Mouse (Mus musculus) c-Kit-positive CD71-positive TER-119-positive erythroid progenitor cells, embryonic 14.5 days (primary cell): Measurements from ENCODE around the gene Atpaf2.
A peak's percentile ranks its signal among the peaks of the same experiment; 100 is the strongest.
"Not testable (repeated sequence)": the region's sequence is repeated elsewhere in the genome, so short reads cannot be mapped to it uniquely, and the experiment has no call there.

Experiments used
- DNase-seq: peaks from one replicate; pipeline ENCODE4 v3.0.0-alpha.2; 2013; ENCODE audit warnings: low spot score

The Atpaf2 gene

DNA sequence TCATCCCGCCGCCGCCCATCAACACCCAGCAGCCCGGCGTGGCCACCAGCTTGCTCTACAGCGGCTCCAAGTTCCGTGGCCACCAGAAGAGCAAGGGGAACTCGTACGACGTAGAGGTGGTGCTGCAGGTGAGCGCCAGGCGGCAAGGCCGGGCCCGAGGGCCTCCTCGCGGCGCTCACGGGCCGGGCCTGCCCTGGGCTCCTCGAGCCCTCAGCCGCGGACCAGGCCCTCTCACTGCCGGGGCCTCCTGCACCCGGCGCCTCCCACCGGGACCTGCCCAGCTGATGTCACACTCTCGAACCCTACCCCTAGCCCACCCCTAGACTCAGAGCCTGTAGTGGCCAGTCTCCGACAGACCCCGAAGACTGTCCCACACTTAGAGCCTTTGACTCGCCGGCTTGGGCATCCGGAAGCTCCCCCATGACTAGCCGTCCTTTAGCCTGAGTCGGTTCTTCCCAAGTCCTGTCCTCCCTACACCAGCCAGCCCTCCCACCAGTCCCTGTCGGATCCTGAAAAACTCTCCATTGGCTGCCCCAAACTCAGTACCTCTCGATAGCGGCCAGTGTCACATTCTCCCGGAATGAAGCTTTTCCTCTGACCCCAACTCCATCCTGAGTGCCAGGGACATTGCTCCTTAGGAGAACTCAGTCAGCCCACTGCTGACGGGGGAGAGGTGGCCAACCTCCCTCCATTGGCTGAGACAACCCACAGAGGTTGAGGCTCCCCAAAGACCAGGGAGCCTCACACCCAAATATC is at the start of gene Atpaf2:
Gene Atpaf2 (minus strand): TSS at position 741 of the 756 bp plus-strand sequence.
- DNase-seq: peak; percentile 44

DNA sequence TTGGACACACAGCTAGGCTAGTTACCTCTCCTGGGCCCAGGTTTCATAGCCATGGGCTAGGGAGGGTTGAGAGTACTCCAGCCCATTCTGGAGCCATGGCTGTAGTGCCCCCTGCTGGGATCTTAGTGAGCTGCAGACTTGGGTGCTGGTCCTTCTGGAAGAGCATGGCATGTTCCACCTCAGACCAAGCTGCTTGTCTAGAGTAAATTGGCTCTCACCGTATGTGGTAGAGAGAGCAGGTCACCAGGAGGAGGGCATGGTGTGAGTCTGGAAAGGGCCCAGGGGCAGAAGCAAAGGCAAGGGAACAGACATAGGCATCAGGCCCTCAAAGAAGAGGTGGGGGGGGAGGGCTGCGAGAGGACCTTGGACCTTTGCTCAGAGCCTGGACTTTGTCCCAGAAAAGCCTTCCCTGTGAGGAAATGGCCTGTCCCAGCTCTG is 47.7 kb upstream of the Atpaf2 start:
- DNase-seq: peak; percentile 54

DNA sequence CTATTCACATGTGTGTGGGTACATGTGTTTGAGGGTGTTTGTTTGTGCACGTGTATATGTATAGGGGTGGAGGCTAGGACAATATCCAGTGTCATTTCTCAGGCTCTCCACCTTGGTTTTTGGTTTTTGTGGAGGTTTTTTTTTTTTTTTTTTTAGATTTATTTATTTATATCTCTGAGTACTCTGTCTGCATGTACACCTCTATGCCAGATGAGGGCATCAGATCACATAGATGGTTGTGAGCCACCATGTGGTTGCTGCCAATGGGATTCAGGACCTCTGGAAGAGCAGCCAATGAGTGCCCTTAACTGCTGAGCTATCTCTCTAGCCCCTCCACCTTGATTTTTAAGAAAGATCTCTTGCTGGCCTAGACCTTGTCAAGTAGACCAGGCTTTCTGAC is 39.7 kb upstream of the Atpaf2 start:
- DNase-seq: no peak

- peak; percentile 21 for DNase-seq
Measured at GRCm38 (mm10) chr11:60454745-60455087, 36.5 kb upstream of the Atpaf2 start.

DNA sequence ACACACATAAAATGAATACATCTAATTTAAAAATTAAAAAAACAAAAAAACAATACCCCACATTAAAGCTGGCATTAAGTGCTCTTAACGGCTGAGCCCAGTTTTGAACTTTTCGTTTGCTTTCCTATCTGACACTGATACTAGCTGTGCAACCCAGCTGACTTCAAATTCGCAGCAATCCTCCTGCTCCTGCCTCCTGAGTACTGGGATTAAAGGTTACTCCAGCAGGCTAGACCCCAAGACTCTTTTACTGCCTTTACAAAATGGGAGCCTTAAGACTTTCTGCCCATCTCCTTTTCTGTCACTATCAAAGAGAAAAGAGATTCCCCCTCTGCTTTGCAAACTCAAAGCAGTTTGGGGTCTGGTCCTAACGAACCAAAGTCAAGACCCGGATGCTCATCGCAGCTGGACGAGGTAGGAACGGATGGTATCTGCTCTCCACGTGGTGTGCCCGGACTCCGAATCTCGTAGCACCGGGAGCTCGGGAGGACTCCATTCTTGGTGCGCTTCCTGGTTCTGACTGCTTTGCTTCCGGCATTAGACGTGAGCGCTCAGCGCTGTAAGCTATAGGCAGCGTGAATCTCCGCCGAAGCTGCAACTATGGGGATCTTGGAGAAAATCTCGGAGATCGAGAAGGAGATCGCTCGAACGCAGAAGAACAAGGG is 36.0 kb upstream of the Atpaf2 start, which contains the start of gene Drg2:
Gene Drg2 (plus strand): TSS at position 512 of the 665 bp plus-strand sequence.
- DNase-seq: peak; percentile 80

GRCm38 (mm10) chr11:60444007-60444406 is 25.8 kb upstream of the Atpaf2 start:
- DNase-seq: no peak

DNA sequence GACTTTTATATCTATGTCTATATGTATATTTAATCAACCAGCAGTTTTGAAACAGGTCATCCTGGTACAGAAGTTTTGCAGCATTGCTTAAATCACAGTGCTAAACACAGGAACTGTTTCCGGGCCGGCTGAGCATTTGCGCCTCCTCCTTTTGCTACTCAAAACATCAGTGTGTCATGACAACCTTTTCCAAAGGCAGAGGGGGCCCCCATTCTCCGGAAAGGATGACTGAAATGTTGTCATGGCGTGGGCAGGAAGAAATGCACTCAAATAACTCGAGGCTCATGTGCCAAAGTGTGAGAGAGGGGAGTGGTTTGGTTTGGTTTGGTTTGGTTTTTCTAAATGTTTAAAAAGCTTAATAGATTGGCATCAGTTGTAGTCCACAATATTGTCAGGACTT is 24.6 kb upstream of the Atpaf2 start:
- no peak for DNase-seq

GRCm38 (mm10) chr11:60440176-60440575 is 21.9 kb upstream of the Atpaf2 start:
- no peak for DNase-seq

DNA sequence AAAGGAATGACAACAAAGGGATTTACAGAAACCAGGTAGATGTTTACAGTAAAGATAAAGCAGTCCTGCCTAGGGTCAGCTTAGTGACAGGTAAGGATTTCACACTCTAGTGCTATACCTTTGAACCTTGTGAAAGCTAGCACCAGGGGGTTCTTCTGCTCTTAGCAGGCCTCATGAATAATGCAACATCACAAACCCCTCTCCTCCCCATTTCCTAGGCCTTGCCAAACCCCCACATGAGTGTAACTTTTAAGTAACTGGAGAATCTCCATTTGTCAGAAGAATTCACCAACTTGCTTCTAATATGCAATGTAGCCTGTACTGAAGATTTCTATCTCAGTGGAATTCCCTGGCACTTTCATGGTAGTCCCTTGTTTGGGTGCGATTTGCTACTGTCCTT is 21.4 kb upstream of the Atpaf2 start:
- DNase-seq: not testable (repeated sequence)

- DNase-seq: no peak
Measured at GRCm38 (mm10) chr11:60436618-60437017, 18.4 kb upstream of the Atpaf2 start.

DNA sequence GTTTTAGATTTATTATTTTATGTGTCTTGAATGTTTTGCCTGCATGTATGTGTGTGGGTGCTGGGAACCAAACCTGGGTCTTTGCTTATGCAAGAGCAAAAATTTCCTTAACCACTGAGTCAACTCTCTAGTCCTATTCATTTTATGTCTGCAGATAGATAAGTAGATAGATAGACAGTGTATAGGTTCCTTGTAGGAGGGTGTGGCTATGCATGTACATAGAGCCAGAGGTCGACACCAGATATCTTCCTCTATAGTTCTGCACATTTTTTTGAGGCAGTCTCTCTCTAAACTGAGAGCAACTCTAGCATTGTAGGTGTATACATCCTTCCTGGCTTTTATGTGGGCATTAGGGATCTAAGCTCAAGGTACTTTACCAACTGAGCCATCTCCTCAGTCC is 16.9 kb upstream of the Atpaf2 start:
- DNase-seq: no peak

GRCm38 (mm10) chr11:60433501-60433900 is 15.2 kb upstream of the Atpaf2 start:
- DNase-seq: no peak

DNA sequence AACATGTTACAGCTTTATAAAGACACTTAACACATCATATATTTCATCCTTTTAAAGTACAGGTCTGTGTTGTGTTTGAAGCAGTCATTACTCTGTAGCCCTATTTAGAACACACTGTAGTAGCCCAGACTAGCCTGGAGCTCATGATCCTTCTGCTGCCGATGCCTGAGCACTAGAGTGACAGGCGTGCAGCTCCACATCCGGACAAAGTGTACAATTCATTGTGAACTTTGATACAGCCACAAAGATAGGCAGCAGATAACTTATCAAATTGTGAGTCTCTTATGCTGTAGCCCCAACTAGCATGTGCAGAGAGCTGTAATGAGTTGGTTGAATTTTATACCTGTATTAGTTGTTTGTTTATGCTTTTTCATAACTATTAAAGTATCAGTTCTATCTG is 9.4 kb upstream of the Atpaf2 start:
- DNase-seq: no peak

- no peak for DNase-seq
Measured at GRCm38 (mm10) chr11:60426417-60426816, 8.2 kb upstream of the Atpaf2 start.

GRCm38 (mm10) chr11:60423006-60423405 is 4.7 kb upstream of the Atpaf2 start:
- DNase-seq: no peak

DNA sequence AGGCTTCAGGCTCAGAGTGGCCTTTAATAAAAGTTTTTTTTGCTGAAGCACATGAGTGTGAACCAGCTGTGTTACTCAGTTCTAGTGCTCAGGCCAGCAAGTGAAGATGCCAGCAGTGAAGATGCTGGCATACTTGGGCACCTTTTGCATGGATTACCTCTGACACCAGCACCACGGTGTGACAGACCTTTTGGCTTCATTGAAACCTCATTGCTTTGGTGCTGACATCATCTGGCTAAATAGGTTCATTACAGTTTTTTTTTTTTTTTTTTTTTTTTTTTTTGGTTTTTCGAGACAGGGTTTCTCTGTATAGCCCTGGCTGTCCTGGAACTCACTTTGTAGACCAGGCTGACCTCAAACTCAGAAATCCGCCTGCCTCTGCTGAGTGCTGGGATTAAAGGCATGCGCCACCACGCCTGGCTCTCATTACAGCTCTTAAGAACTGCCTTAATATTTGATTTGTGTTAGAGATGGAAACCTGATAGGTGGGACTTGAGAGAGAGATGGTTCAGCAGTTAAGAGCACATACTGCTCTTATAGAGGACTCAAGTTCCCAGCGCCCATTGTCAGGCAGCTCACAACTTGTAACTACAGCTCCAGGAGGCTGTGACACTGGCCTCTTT is 3.9 kb upstream of the Atpaf2 start:
- DNase-seq: no peak

GRCm38 (mm10) chr11:60418473-60418803 is 181 bp upstream of the Atpaf2 start:
- DNase-seq: no peak

DNA sequence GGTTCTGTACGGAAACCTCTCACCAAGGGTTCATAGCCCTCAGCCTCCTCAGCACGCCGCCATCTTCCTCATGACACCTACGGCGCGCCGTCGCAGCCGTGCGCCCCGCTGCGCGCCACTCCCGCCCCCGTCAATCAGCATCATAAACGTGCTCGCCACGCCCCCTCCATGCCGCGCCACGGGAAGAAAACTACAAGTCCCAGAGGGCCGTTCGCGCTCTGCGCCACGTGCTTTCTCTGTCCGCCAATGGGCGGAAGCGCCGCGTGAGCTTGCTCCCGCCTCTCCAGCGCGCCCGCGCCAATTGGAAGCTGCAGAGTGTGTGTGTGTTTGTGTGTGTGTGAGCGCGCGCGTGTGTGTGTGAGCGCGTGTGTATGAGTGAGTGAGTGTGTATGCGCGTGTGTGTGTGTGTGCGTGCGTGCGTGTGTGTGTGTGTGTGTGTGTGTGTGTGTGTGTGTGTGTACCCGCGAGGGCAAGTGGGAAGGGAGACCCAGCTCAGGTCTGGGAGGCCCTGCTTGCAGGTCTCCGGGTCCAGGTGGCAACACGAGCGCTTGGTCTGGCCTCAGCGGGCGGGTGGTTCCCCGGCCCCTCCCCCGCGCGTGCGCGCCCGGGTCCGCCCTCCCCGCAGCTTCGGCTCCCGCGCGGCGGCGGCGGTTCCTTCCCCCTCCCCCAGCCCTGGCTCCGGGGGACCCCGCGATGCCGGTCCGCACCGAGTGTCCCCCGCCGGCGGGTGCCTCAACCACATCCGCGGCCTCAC is 1.1 kb downstream of the Atpaf2 start, which contains the start of gene Gid4:
Gene Gid4 (plus strand): TSS at position 183 of the 754 bp plus-strand sequence.
- DNase-seq: peak; percentile 99

GRCm38 (mm10) chr11:60416590-60416962 is 1.7 kb downstream of the Atpaf2 start:
- no peak for DNase-seq

DNA sequence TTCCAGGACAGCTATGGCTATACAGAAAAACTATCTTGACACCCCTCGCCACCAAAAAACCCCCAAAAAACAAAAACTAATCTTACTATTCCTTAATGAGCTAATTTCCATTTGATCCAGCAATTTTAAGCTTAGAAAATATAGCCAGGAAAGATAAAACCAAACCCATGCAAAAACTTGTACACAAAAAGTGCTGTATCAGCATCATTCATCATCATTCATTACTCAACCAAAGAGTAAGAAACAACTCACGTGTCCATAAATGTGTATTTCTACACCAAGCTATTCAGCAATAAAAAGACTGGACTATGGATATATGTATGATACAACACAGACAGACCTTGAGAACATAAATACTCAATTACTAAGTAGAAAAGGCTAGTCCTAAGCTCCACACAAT is 5.3 kb downstream of the Atpaf2 start:
- no peak for DNase-seq

DNA sequence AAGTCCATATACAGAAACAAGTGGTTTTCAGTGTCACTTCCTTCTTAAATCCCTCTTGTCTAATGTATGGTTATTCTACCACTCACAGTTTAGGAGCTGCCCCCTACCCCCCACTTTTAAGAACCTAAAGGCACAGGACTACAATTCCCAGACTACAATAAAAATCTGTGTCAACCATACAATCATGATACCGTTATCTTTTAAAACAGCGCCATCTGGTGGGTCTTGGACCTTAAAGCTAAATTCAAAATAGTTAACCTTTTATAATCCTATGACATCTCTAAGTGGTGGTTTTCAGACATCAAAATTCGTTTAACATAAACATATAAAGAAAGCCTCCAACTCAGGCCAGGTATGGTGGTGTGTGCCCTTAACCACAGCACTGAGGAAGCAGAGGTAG is 6.1 kb downstream of the Atpaf2 start:
- peak; percentile 66 for DNase-seq

DNA sequence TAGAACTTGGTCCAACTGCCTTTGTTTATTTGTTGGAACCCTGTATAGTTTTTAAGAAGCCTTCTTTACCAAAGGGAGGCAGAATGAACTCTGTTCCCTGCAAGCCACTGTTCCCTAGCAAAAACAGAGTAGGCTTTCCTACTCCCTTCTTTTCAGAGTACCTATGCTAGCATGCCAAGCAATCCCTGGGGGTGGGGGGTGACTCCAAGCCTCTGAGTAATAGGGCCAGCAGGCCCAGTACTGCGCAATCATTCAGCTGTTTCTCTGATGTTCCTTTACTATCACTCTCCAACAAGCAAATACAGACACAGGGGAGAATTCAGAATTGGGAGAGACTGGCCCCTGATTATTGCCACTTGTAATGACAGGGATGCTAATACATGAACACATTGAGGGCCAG is 11.7 kb downstream of the Atpaf2 start:
- no peak for DNase-seq

DNA sequence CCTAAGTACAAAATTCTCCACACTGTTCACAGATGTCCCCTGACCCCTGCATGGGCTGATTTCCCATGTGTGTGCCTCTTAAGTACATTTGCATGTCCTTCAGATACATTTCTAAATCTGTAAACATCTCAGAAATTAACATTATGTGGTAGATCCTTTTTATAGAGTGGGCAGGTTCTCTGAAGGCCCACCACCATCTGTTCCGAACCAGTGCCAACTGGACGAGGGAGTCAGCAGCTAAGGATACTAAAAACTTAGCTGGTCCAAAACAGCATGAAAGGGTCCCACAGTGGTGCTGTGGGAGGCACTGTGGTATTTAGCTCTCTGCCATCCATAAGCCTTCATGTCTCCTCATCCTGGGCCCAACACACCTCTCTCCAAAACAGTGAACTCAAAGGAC is 21.1 kb downstream of the Atpaf2 start:
- no peak for DNase-seq
